Mouse (Mus musculus) telencephalon, adult 2 months (tissue): ENCODE measurements at regions not wholly inside any gene's neighbourhood (a gene's known extent, or its start where the extent isn't known, plus 50 kb on each side); places are given as distances from the start of the nearest gene placed in this dataset.
A peak's percentile ranks its signal among the peaks of the same experiment; 100 is the strongest.
"Not testable (repeated sequence)": the region's sequence is repeated elsewhere in the genome, so short reads cannot be mapped to it uniquely, and the experiment has no call there.

Experiments used
- DNase-seq: peaks from one replicate; pipeline ENCODE4 v3.0.0-alpha.2; 2011; ENCODE audit warnings: low read depth, low spot score

GRCm38 (mm10) chr10:33027055-33027454 lies 53.3 kb upstream of the Trdn start:
- DNase-seq = no peak

GRCm38 (mm10) chr10:33022254-33022653 lies 58.1 kb upstream of the Trdn start:
- no peak for DNase-seq

- DNase-seq = no peak
Observed at GRCm38 (mm10) chr10:32984727-32985587, 94.7 kb upstream of the Nkain2 start.

GRCm38 (mm10) chr10:32958286-32959043 lies 68.2 kb upstream of the Nkain2 start:
- DNase-seq = not testable (repeated sequence)

- DNase-seq = not testable (repeated sequence)
Observed at GRCm38 (mm10) chr10:32957476-32957875, 67.2 kb upstream of the Nkain2 start.

GRCm38 (mm10) chr10:32953771-32954170 lies 63.5 kb upstream of the Nkain2 start:
- not testable (repeated sequence) for DNase-seq

- DNase-seq = peak; percentile 78
Observed at GRCm38 (mm10) chr10:32952494-32952893, 62.2 kb upstream of the Nkain2 start.

- no peak for DNase-seq
Observed at GRCm38 (mm10) chr10:32943026-32943425, 52.8 kb upstream of the Nkain2 start.
